Mouse (Mus musculus) cerebellum, adult 2 months (tissue): ENCODE results near the gene Pip5kl1. TPM values are rescaled to one million over a fixed set of nuclear protein-coding genes. Genes with fewer than 3 reads are reported as not detected.

Experiments used
- DNase-seq, 2 experiments: peaks; one replicate each; pipeline ENCODE4 v3.0.0; 2021
- H3K27ac ChIP-seq: fragments of 200-500 bp; 2 replicates; pipeline ENCODE4 v1.5.1; 2012; ENCODE audit warnings: low read length, control low read depth, inconsistent platforms; ENCODE audit not compliant: insufficient read depth
- H3K27me3 ChIP-seq: fragments of 200-500 bp; 2 replicates; pipeline ENCODE4 v1.6.1; 2012; ENCODE audit warnings: inconsistent platforms, mild to moderate bottlenecking, low read length, moderate library complexity; ENCODE audit not compliant: control insufficient read depth, insufficient read depth
- H3K4me1 ChIP-seq: fragments of 200-500 bp; 2 replicates; pipeline ENCODE4 v1.6.1; 2011; ENCODE audit warnings: low read length; ENCODE audit not compliant: control insufficient read depth, insufficient read depth
- H3K4me3 ChIP-seq: fragments of 200-500 bp; replicated peaks from 2 replicates; pipeline ENCODE3; 2011; ENCODE audit warnings: mild to moderate bottlenecking, low read depth, low read length, control low read depth; ENCODE audit not compliant: insufficient read depth
- CTCF ChIP-seq: fragments of 200-500 bp; IDR thresholded peaks from 2 replicates; pipeline ENCODE4 v1.5.1; 2011; ENCODE audit warnings: low read depth, mild to moderate bottlenecking, control low read depth, low read length, moderate library complexity, borderline replicate concordance; ENCODE audit not compliant: insufficient read depth
- POLR2A ChIP-seq: fragments of 200-500 bp; IDR thresholded peaks from 2 replicates; pipeline ENCODE4 v1.6.1; 2011; ENCODE audit warnings: low read length, control low read depth, borderline replicate concordance; ENCODE audit not compliant: insufficient read depth
- WGBS: fragments of 180-500 bp; shearing (Covaris S2); methylation state at CpG from one replicate; pipeline ENCODE4 v1.1.7; 2018; 5-methylcytosine and 5-hydroxymethylcytosine counted together
- polyA plus RNA-seq: library from polyadenylated mRNA; depleted of rRNA; stranded (reverse); fragments of >200 nt; gene quantifications from 2 replicates; pipeline ENCODE4 v1.2.3, GENCODE M21; 2012; rRNA removed

Pip5kl1 gene
- polyA plus RNA-seq, result 25.2 and 28.4 TPM in 2 replicates

DNA sequence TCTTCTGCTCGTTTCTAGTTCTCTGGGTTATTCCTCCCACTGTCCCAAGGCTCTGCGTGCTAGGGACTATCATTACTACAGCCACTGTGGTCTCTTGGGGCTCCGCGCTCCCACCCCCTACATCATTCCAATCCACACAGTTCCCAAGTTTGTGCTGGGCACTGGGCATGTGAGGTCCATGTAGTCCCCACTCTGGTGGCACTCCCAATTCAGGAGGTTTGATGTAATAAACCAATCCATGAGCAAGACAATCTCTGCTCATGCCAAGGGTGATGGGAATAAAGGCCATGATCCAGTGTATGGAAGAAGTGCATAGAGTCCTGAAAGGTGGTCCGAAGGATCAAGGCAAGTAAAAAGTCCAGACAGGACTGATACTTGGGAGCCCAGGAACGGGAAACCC lies at the start of gene Pip5kl1:
Gene Pip5kl1, plus strand, starts transcription at position 301 of the 400 bp plus-strand sequence.
- peaks cover 8% of the 10 kb centered on the region; the same call in 1 of the 2 replicates for H3K4me1 ChIP-seq
- DNase-seq, result no peak
- no peaks in the 10 kb centered on the region for H3K27me3 ChIP-seq
- 74% methylated on average over 6 of the region's 6 CpGs for WGBS
- TF ChIP-seq CTCF, result no peak
- no peak for TF ChIP-seq POLR2A
- H3K27ac ChIP-seq, result peak within 1 kb of the TSS; percentile 2; the same call in 1 of the 2 replicates
- peak within 1 kb of the TSS; percentile 61 for H3K4me3 ChIP-seq

DNA sequence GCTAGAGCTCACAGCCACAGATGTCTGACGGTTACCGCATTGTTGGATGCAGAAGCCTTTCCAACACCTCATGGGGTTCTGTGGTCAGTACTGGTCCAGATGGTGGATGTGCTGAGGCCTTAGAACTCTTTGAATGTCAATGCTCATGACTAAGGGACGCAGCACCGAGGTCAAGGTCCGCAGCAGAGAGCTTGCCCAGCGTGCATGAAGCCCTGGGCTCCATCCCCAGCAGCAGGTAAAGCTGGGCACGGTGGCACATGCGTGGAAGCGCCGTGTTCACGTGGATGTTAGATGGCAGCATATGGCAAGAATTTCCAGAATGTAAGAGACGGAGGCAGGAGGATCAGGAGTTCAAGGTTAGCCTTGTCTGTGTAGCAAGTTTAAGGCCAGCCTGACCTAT lies 48.8 kb upstream of the Pip5kl1 start:
- Histone ChIP-seq H3K4me3 (no peak overlapping the region), H3K27ac (no peak overlapping the region), H3K27me3 (no peaks in the 10 kb centered on the region), H3K4me1 (no peaks in the 10 kb centered on the region)
- DNase-seq, result no peak
- TF ChIP-seq POLR2A (no peak), CTCF (no peak)
- 81% methylated on average over 12 of the region's 12 CpGs for WGBS

DNA sequence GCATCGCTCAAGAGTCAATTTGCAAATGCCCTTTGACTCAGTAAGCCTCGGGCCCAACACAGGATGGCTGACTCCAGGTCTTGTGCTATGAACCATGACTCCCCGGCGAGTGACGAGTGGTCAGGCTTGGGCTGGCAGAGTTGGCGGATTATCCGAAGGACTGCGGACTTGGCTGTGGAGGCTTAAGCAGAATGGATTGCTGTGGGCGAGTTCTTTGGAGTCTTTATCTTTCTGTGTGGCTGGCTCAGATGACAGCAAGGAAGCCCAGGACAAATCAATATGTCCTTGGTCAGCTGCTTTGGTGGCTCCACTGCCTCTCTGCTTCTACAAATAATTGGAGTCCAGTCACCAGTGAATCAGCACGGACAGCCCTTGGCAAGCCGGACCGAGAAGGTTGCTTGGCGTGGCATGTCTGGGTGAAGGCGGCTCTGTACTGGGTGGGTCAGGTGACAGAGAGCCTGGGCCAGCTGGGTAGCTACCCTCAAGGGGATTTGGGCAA lies 47.1 kb upstream of the Pip5kl1 start:
- H3K27ac ChIP-seq, result no peak overlapping the region
- WGBS, result 50% methylated on average over 14 of the region's 14 CpGs
- no peaks in the 10 kb centered on the region for H3K4me1 ChIP-seq
- DNase-seq, result no peak
- no peak overlapping the region for H3K4me3 ChIP-seq
- no peaks in the 10 kb centered on the region for H3K27me3 ChIP-seq
- TF ChIP-seq CTCF, result no peak
- no peak for TF ChIP-seq POLR2A

DNA sequence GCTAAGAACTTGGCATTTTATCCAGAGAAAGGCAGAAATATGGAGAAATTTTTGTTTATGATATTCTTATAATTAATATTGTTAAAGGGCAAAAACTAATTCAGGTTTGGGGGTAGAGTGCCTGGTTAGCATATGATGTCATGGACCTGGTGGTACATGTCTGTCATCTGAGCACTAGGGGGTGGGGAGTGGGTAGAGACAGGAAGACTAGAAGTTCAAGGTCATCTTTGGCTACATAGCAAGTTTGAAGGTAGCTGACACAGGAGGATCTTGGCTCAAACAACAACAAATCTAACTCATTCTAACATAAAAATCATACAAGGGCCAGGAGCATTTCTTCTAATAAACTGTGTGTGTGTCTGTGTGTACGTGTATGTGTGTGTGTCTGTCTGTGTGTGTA lies 46.3 kb upstream of the Pip5kl1 start:
- no peak overlapping the region for H3K27ac ChIP-seq
- H3K4me1 ChIP-seq, result no peaks in the 10 kb centered on the region
- 96% methylated on average over 1 of the region's 1 CpGs for WGBS
- H3K27me3 ChIP-seq, result no peaks in the 10 kb centered on the region
- no peak overlapping the region for H3K4me3 ChIP-seq
- DNase-seq, result no peak
- TF ChIP-seq POLR2A, result no peak
- TF ChIP-seq CTCF, result no peak

DNA sequence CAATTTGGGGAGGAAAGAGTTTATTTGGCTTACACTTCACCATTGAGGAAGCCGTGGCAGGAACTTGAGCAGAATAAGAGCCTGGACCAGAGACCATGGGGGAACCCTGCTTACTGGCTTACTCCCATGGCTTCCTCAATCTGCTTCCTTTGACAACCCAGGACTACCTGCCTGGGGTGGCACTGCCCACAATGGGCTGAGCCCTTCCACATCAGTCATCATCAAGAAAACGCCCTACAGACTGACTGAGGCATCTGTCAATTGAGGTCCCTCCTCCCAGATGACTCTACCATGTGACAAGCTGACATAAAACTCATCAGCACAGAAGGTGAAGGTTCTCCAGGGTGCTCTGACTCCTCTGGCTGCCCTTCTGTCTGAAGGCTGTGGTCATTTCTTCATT lies 44.1 kb upstream of the Pip5kl1 start:
- WGBS, result 82% methylated on average over 2 of the region's 2 CpGs
- Histone ChIP-seq H3K4me3 (no peak overlapping the region), H3K27me3 (no peaks in the 10 kb centered on the region), H3K4me1 (peaks cover 3% of the 10 kb centered on the region; the same call in 1 of the 2 replicates), H3K27ac (no peak overlapping the region)
- DNase-seq, result no peak
- no peak for TF ChIP-seq POLR2A
- TF ChIP-seq CTCF, result no peak

DNA sequence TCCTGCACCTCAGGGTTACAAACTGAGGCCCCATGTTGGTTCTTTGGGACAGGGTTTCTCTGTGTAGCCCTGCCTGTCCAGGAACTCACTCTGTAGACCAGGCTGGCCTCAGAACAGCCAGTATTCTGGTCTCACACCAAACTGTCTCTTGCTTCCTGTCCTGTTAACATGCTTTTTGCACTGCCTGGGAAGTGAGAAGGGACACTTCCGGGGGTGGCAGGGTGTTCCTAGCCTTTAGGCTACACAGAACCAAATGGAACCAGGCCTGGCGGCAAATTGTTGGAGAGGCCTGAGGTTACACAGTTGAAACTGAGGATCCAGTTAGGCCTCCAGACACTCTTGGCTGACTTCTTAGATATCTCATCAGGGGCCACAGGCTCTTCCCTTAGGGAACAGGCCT lies 41.4 kb upstream of the Pip5kl1 start:
- 93% methylated on average over 2 of the region's 2 CpGs for WGBS
- TF ChIP-seq CTCF (no peak), POLR2A (no peak)
- no peak overlapping the region for H3K27ac ChIP-seq
- H3K27me3 ChIP-seq, result no peaks in the 10 kb centered on the region
- peaks cover 12% of the 10 kb centered on the region; the same call in 1 of the 2 replicates for H3K4me1 ChIP-seq
- DNase-seq, result no peak
- H3K4me3 ChIP-seq, result no peak overlapping the region

DNA sequence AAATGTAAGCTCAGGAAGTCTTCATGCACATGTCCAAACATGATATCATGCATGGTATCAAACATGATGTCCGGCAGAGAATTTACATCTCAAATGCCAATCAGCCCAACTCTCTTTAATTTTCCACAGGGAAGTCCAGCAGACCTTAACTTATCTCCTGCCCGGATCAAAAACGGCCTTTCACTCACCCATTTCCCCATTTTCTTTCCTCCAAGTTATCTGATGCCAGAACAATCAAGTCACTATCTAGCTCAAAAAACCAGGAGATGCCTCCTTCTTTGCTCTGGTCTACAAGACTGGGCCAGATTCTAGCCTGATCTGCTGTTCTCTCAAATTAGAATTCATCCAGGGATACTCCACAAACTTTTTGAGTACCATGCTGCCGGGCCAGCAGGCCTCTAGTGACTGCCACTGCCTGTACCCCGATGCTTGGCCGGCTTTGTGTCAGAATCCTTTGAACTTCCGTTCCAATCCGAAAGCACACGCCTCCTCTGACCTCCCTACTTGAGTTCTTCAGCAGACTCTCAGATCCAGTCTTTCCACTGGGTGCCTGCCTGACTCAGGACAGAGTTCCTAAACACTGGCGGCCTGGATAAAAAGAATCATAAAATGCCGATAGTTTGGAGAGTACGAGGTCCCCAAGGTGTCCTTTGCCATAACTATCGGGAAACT lies 40.4 kb upstream of the Pip5kl1 start:
- TF ChIP-seq CTCF (no peak), POLR2A (no peak)
- 14% methylated on average over 13 of the region's 13 CpGs for WGBS
- peaks cover 23% of the 10 kb centered on the region for H3K4me1 ChIP-seq
- peak overlapping the region; percentile 98 for H3K4me3 ChIP-seq
- H3K27ac ChIP-seq, result peak overlapping the region; percentile 70
- DNase-seq, result peak in 1 of 2 experiments; percentile 44
- H3K27me3 ChIP-seq, result no peaks in the 10 kb centered on the region

DNA sequence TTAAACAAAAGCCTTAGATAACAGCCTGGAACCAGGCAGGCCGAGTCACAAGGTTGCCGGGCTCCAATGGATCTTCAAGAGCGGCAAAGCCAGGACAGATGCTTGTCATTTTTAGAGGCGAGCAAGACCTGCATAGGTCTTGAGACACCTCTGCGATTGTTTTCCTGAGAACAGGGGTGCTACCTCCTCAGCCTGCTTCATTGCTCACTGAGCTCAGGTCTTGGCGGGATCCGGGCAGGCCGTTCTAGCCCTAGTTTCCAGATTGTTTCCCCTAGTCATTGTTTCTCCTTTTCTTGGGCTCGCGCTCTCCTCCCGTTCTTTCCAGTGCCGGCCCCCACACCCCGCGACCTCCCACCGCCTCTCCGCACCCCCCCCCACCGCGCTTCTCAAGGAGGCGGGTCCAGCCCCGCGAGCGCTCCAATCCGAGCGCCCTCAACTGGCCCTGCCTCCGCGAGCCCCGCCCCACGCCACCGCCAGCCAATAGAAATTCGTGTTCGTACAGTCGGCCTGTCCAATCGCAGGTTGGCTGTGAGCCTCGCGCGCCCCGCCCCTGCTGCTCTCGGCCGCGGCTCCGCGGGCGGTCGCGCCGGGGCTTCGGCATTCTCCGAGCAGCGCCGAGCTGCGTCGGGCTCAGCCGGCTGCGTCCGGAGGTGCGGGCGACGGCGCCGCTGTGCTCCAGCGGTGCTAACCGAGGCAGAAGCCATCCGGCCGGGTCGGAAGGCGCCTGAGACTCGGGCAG lies 39.7 kb upstream of the Pip5kl1 start, which contains the start of gene Fam102a:
Gene Fam102a, plus strand, starts transcription at position 600 of the 739 bp plus-strand sequence.
- peak; percentile 72 for TF ChIP-seq POLR2A
- no peak for TF ChIP-seq CTCF
- Histone ChIP-seq H3K4me1 (peaks cover 30% of the 10 kb centered on the region), H3K27me3 (no peaks in the 10 kb centered on the region), H3K27ac (peak within 1 kb of the TSS; percentile 87), H3K4me3 (peak within 1 kb of the TSS; percentile 98)
- WGBS, result under 1% methylated on average over 66 of the region's 67 CpGs
- DNase-seq, result peak; percentile 99
